Mouse (Mus musculus) midbrain, embryonic 10.5 days (tissue): Measurements from ENCODE around the gene Isg20l2. TPM values are rescaled to one million over a fixed set of nuclear protein-coding genes. Genes with fewer than 3 reads are reported as not detected.
A peak's percentile ranks its signal among the peaks of the same experiment; 100 is the strongest.

Source experiments
- DNase-seq: peaks from one replicate; pipeline ENCODE4 v3.0.0-alpha.2; 2017; ENCODE audit warnings: low spot score
- H3K27ac ChIP-seq: fragments of 300-500 bp; sonication (generic); replicated peaks from 2 replicates; pipeline ENCODE4 v1.5.1; 2016; ENCODE audit warnings: mild to moderate bottlenecking
- H3K27me3 ChIP-seq: fragments of 300-500 bp; sonication (generic); 2 replicates; pipeline ENCODE4 v1.6.1; 2016; ENCODE audit warnings: low read depth, mild to moderate bottlenecking; ENCODE audit not compliant: poor library complexity, severe bottlenecking
- H3K36me3 ChIP-seq: fragments of 300-500 bp; sonication (generic); 2 replicates; pipeline ENCODE4 v1.6.1; 2016; ENCODE audit warnings: mild to moderate bottlenecking, moderate library complexity
- H3K4me1 ChIP-seq: fragments of 300-500 bp; sonication (generic); 2 replicates; pipeline ENCODE4 v1.6.1; 2016
- H3K4me3 ChIP-seq: fragments of 300-500 bp; sonication (generic); 2 replicates; pipeline ENCODE4 v1.5.1; 2016; ENCODE audit warnings: mild to moderate bottlenecking, moderate library complexity
- H3K9me3 ChIP-seq: fragments of 300-500 bp; sonication (generic); replicated peaks from 2 replicates; pipeline ENCODE4 v1.6.1; 2016; ENCODE audit warnings: mild to moderate bottlenecking
- WGBS: fragments of 180-500 bp; shearing (Covaris S2); methylation state at CpG from one replicate; pipeline ENCODE4 v1.1.7; 2016; 5-methylcytosine and 5-hydroxymethylcytosine counted together
- polyA plus RNA-seq: library from polyadenylated mRNA; unstranded; fragments of >200 nt; fragmentation: Nextera tagmentation; extraction: Ambion mirVana; gene quantifications from 2 replicates; pipeline ENCODE4 v1.2.1, GENCODE M21; 2016

The Isg20l2 gene
- polyA plus RNA-seq, 1 experiment from 2014 or later, result 81.9 TPM

- Histone ChIP-seq H3K27me3 (peaks cover 4% of the 10 kb centered on the region; the same call in 1 of the 2 replicates), H3K4me3 (no peak overlapping the region), H3K27ac (no peak overlapping the region), H3K36me3 (peaks cover 59% of the 10 kb centered on the region), H3K4me1 (peaks cover 53% of the 10 kb centered on the region), H3K9me3 (no peaks in the 10 kb centered on the region)
- DNase-seq, result no peak
- 90% methylated on average over 7 of the region's 7 CpGs for WGBS
Measured at GRCm38 (mm10) chr3:87943586-87943985, 13.5 kb downstream of the Isg20l2 start.

DNA sequence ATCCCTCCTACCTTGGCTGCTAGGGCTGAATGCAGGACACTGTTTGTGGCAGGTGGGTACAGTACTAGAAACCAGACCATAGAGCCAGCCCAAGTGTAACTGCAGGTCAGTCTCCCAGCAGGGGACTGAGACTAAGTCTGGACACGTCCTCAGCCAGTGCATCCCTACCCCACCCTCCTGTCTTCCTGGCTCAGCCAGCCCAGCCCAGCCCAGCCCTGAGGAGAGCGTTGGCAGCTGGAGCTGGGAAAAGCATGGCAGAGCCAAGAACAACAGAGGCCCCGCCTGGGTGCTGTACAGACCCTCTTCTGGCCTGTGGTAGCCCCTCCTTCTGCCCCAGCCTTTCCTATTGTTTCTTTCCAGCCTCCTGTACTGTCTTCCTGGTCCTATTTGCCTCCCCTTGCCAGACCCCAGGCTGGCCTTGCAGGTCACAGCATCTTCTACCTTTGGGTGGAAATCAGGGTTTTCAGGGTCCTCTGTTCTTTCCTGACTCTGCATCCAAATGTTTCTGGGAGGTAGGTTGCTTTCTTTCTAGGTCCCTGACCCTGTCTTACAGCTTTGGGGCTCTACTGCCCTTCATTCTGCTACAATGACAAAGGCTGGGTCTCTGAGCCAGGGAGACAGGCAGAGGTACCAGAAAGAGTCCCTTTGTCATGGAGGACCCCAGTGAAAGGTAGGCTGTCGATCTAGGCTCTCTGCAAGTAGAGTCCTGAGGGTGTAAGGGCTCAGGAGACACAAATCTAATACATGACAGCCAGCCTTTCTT, 14.9 kb downstream of the Isg20l2 start:
- Histone ChIP-seq H3K4me3 (peak overlapping the region; percentile 68), H3K27me3 (peaks cover 9% of the 10 kb centered on the region; the same call in 1 of the 2 replicates), H3K9me3 (no peaks in the 10 kb centered on the region), H3K4me1 (peaks cover 67% of the 10 kb centered on the region), H3K36me3 (peaks cover 45% of the 10 kb centered on the region), H3K27ac (peak overlapping the region; percentile 95)
- 12% methylated on average over 4 of the region's 4 CpGs for WGBS
- peak; percentile 46 for DNase-seq

DNA sequence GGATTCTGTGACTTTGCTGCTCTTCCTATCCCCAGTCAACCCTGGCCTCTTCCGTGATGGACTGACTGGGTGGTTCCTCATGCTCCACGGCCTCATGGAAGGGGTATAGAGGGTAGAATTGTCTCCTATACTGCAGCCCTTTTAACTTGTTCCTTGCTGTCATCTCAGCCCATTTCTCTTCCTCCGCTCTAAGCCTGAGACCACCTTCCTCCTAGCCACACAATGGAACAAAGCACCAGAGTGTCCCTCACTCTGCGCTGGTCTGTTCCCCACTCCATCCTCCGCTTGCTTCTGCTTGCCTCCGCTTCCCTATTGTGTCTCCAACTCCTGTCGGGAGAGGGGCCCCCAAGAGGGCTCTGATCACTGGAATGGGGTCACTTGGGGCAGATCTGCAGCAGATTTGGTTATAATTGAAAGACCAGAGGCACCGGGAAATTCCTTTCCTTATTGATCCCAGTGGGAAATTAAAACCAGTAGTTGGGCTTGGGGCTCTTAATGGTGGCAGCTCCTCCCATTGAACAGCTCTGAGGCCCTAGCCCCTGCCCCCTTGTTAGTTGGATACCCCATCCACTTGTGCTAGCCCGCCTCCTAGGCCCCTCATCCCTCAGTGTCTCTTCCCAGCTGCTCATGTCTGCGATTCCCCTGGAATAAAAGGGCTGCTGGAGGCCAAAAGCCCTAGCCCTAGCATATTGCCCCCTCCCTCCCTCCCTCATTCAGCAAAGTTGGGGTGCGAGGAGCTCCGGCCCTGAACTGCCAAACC, 15.8 kb downstream of the Isg20l2 start:
- Histone ChIP-seq H3K36me3 (peaks cover 36% of the 10 kb centered on the region), H3K27ac (peak overlapping the region; percentile 95), H3K4me1 (peaks cover 77% of the 10 kb centered on the region), H3K9me3 (no peaks in the 10 kb centered on the region), H3K4me3 (peak overlapping the region; percentile 68), H3K27me3 (peaks cover 9% of the 10 kb centered on the region; the same call in 1 of the 2 replicates)
- 4% methylated on average over 12 of the region's 12 CpGs for WGBS
- DNase-seq, result peak; percentile 62

- Histone ChIP-seq H3K4me3 (peak overlapping the region; percentile 68), H3K27me3 (peaks cover 13% of the 10 kb centered on the region; the same call in 1 of the 2 replicates), H3K36me3 (peaks cover 32% of the 10 kb centered on the region), H3K4me1 (peaks cover 82% of the 10 kb centered on the region), H3K9me3 (no peaks in the 10 kb centered on the region), H3K27ac (peak overlapping the region; percentile 95)
- WGBS, result 4% methylated on average over 1 of the region's 1 CpGs
- no peak for DNase-seq
Measured at GRCm38 (mm10) chr3:87946541-87946860, 16.4 kb downstream of the Isg20l2 start.

DNA sequence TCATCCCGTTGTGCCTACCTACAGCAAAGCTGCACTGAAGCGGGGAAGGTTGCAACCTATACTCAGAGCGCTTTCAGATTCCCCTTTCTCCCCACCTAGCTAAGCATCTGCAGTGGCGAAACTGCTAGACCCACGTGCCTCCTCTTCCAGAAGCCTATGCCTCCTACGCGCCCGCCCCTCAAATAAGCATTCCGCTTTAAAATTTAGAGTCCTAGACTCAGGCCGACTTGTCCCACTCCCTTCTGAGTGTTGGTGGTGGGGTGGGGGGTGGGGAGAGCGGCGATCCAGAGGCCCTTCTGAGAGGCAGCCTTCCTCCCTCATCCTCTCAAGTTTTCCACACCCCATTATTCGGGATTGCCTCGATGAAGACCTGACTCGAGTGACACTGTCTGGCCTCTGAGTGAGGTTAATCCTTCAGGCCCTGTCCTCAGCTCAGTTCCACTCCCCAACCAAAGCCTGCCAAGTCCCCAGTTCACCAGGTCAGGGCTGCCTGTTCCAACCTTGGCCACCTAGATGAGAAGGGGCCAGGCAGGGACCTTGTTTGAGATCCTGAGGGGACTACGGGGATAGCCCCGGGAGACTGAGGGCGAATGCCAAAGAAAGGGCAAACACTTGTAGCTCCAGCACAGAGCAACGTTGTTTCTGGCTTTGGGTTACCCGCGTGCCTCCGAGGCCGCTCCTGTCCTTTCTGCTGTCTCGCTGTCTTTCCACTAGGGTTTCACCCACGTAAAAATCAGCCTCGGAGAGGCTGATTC, 17.1 kb downstream of the Isg20l2 start:
- Histone ChIP-seq H3K4me3 (peak overlapping the region; percentile 68), H3K27ac (peak overlapping the region; percentile 95), H3K4me1 (peaks cover 89% of the 10 kb centered on the region), H3K27me3 (peaks cover 13% of the 10 kb centered on the region; the same call in 1 of the 2 replicates), H3K36me3 (peaks cover 32% of the 10 kb centered on the region), H3K9me3 (no peaks in the 10 kb centered on the region)
- under 1% methylated on average over 26 of the region's 26 CpGs for WGBS
- DNase-seq, result peak; percentile 76

GRCm38 (mm10) chr3:87947811-87948199, 17.7 kb downstream of the Isg20l2 start:
- Histone ChIP-seq H3K27me3 (peaks cover 13% of the 10 kb centered on the region; the same call in 1 of the 2 replicates), H3K4me3 (peak overlapping the region; percentile 68), H3K9me3 (no peaks in the 10 kb centered on the region), H3K36me3 (peaks cover 33% of the 10 kb centered on the region), H3K4me1 (peaks cover 95% of the 10 kb centered on the region), H3K27ac (peak overlapping the region; percentile 95)
- DNase-seq, result peak; percentile 90
- WGBS, result under 1% methylated on average over 17 of the region's 17 CpGs

GRCm38 (mm10) chr3:87948378-87949265, 18.5 kb downstream of the Isg20l2 start, which contains the start of gene Crabp2:
Gene Crabp2 (plus strand): TSS chr3:87948666.
- Histone ChIP-seq H3K4me3 (peak within 1 kb of the TSS; percentile 68), H3K27ac (peak within 1 kb of the TSS; percentile 95), H3K4me1 (peaks cover 100% of the 10 kb centered on the region), H3K9me3 (no peaks in the 10 kb centered on the region), H3K36me3 (peaks cover 34% of the 10 kb centered on the region), H3K27me3 (peaks cover 18% of the 10 kb centered on the region)
- under 1% methylated on average over 35 of the region's 35 CpGs for WGBS
- DNase-seq, result peak; percentile 81

- no peaks in the 10 kb centered on the region for H3K9me3 ChIP-seq
- peak; percentile 41 for DNase-seq
- H3K27ac ChIP-seq, result peak overlapping the region; percentile 95
- under 1% methylated on average over 16 of the region's 16 CpGs for WGBS
- H3K4me1 ChIP-seq, result peaks cover 92% of the 10 kb centered on the region
- H3K36me3 ChIP-seq, result peaks cover 38% of the 10 kb centered on the region
- H3K4me3 ChIP-seq, result peak overlapping the region; percentile 68
- peaks cover 18% of the 10 kb centered on the region for H3K27me3 ChIP-seq
Measured at GRCm38 (mm10) chr3:87949266-87949954, 19.3 kb downstream of the Isg20l2 start.

- Histone ChIP-seq H3K36me3 (peaks cover 38% of the 10 kb centered on the region), H3K4me3 (peak overlapping the region; percentile 68), H3K4me1 (peaks cover 86% of the 10 kb centered on the region), H3K27me3 (peaks cover 18% of the 10 kb centered on the region), H3K9me3 (no peaks in the 10 kb centered on the region), H3K27ac (peak overlapping the region; percentile 95)
- WGBS, result under 1% methylated on average over 13 of the region's 13 CpGs
- peak; percentile 66 for DNase-seq
Measured at GRCm38 (mm10) chr3:87949955-87950515, 19.9 kb downstream of the Isg20l2 start.

DNA sequence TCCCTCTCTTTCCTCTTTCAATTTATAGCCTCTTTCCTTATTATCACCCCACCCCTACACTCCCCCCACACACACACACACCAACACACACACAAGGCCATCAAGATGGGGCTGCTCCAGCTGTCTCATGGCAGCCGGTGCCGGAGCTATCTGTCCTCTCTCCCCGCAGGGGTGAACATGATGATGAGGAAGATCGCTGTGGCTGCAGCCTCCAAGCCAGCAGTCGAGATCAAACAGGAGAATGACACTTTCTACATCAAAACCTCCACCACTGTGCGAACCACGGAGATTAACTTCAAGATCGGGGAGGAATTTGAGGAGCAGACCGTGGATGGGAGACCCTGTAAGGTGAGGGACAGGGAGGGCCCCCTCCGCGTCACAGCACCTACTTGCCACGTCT, 21.8 kb downstream of the Isg20l2 start:
- Histone ChIP-seq H3K36me3 (peaks cover 41% of the 10 kb centered on the region), H3K4me1 (peaks cover 73% of the 10 kb centered on the region)
- 17% methylated on average over 12 of the region's 12 CpGs for WGBS

GRCm38 (mm10) chr3:87952440-87952839, 22.3 kb downstream of the Isg20l2 start:
- Histone ChIP-seq H3K4me3 (peak overlapping the region; percentile 68), H3K36me3 (peaks cover 41% of the 10 kb centered on the region), H3K27me3 (peaks cover 18% of the 10 kb centered on the region), H3K27ac (peak overlapping the region; percentile 95), H3K4me1 (peaks cover 72% of the 10 kb centered on the region), H3K9me3 (no peaks in the 10 kb centered on the region)
- DNase-seq, result peak; percentile 47
- WGBS, result 2% methylated on average over 5 of the region's 5 CpGs

More for the DNA sequence above, 21.8 kb downstream of the Isg20l2 start:
- Histone ChIP-seq H3K4me3 (peak overlapping the region; percentile 68), H3K9me3 (no peaks in the 10 kb centered on the region), H3K27ac (peak overlapping the region; percentile 95), H3K27me3 (peaks cover 18% of the 10 kb centered on the region)
- DNase-seq, result no peak
